Mouse (Mus musculus) spleen, adult 2 months (tissue): ENCODE results near the gene Hdc.

Source experiments
- CTCF ChIP-seq: fragments of 200-500 bp; IDR thresholded peaks from 2 replicates; pipeline ENCODE4 v1.5.1; 2011; ENCODE audit warnings: mild to moderate bottlenecking, inconsistent platforms; ENCODE audit not compliant: insufficient read depth, insufficient read length, insufficient replicate concordance; ENCODE audit errors: extremely low read depth
- POLR2A ChIP-seq: fragments of 200-500 bp; IDR thresholded peaks from 2 replicates; pipeline ENCODE4 v1.6.1; 2011; ENCODE audit warnings: low read depth, low read length, inconsistent platforms

DNA sequence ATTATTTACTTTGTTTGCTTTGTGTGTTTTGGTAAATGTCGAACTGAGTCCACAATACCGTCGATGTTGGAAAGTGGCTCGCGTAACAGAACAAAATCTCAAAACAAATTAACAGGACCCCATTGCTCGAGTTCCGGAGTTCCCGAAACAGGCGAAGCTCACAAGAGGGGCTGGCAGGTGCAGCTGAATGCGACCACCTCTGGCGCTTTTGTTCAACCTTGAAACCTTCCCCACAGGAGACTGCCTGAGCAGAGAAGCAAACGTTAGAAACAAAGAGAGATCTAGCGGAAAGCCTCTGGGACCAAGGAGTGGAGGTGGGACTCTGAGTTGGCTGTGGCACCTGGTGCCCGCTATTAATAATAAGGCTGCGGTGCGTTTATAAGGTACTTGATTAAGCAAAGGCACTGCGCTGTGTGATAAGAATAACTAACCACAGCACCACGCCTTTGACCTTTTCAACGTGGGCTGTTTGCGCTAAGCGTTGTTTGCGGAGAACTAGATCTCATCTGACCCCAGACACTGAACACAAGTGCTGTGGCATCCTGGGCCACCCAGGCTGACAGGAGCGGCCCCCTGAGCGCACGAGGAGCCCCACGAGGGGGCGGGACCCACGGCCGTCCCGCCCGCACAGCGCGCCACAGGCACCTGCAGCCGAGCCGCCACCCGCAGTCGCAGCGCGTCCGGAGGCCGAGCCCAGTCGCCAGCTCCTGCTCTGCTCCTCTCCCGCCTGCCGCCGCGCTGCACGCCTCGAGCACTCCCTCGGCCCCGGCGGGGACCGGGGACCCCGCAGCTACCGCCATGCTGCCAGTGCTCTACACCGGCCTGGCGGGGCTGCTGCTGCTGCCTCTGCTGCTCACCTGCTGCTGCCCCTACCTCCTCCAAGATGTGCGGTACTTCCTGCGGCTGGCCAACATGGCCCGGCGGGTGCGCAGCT is 66.5 kb downstream of the Hdc start, which contains the start of gene Slc27a2:
- TF ChIP-seq CTCF (no peak), POLR2A (no peak)
